Mouse (Mus musculus): ENCODE data around the gene Fancm.
A peak's percentile ranks its signal among the peaks of the same experiment; 100 is the strongest.

DNA sequence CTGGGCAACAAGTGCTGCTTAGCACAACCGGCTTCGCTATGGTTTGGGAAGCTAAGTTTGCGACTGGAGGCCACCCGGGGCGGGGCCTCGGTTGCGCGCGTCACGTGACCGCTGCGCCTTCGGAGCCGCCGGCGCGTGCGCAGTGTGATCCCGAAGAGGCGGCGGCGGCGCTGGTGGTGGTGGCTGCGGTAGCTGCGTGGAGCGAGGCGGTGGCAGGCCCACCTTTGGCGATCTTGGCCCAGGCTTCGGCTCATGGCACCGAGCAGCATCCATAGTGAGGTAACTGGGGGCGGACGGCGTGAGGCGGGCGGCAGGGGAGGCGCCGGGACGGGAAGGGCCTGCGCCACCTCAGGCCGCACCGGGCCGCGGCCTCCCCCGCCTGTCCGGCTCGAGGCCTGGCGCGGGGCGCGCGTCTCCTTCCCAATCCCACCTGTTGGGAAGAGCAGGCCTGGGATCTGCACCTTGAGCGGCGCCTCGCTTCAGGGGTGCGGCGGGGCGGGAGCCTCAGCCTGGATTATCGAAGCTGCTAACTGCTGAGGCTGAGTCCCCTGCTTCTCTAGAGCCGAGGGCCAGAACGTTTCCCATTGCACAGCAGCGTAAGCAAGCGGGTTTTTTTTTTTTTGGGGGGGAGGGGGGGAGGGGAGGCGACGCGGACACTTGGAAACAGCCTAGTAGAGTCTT, 39.1 kb upstream of the Fancm start, which contains the start of gene Prpf39:
- peak; percentile 99 for TF ChIP-seq POLR2A (IDR thresholded peaks at IDR 0.05; ENCODE audit: insufficient read length, low read depth)
- TF ChIP-seq REST (IDR thresholded peaks at IDR 0.05; ENCODE audit: insufficient read depth, insufficient read length), result peak; percentile 5
- TF ChIP-seq MYOG (IDR thresholded peaks at IDR 0.05; ENCODE audit: control insufficient read depth in 1 of 3, insufficient read depth in 1 of 3, insufficient read length in 2 of 3, low read depth in 2 of 3), result peak in 1 of 3 experiments; percentile 2
- TF ChIP-seq MYOD1 (IDR thresholded peaks at IDR 0.05; ENCODE audit: control insufficient read depth in 1 of 3, insufficient read length in 2 of 3, low read depth in 2 of 3), result peak in 2 of 3 experiments; percentile 13 to 47

All from myocyte (in vitro differentiated cells).